Mouse (Mus musculus) lung, postnatal 0 days (tissue): ENCODE measurements around the gene Bcar1. TPM values are rescaled to one million over a fixed set of nuclear protein-coding genes. Genes with fewer than 3 reads are reported as not detected.

Experiments
- ATAC-seq: fragments of 200-750 bp; cut with Nextera tagmentation; 2 replicates; pipeline ENCODE4 v1.8.0; 2017; ENCODE audit warnings: moderate library complexity
- DNase-seq: peaks from one replicate; pipeline ENCODE4 v3.0.0-alpha.2; 2016; ENCODE audit warnings: low spot score
- H3K27ac ChIP-seq: fragments of 300-500 bp; sonication (generic); 2 replicates; pipeline ENCODE4 v1.5.1; 2014; ENCODE audit warnings: antibody characterized with exemption, mild to moderate bottlenecking, low read length, mixed read lengths
- H3K27me3 ChIP-seq: fragments of 300-500 bp; sonication (generic); replicated peaks from 2 replicates; pipeline ENCODE4 v1.6.1; 2014; ENCODE audit warnings: low read length, mixed read lengths; ENCODE audit not compliant: insufficient read depth
- H3K36me3 ChIP-seq: fragments of 300-500 bp; sonication (generic); 2 replicates; pipeline ENCODE4 v1.6.1; 2014; ENCODE audit warnings: low read length, mixed read lengths; ENCODE audit not compliant: insufficient read depth
- H3K4me1 ChIP-seq: fragments of 300-500 bp; sonication (generic); 2 replicates; pipeline ENCODE4 v1.6.1; 2014; ENCODE audit warnings: antibody characterized with exemption, low read depth, low read length, mixed read lengths; ENCODE audit not compliant: insufficient read depth
- H3K4me2 ChIP-seq: fragments of 300-500 bp; sonication (generic); replicated peaks from 2 replicates; pipeline ENCODE4 v1.6.1; 2014; ENCODE audit warnings: low read depth, mild to moderate bottlenecking, low read length, moderate library complexity, mixed read lengths
- H3K4me3 ChIP-seq: fragments of 300-500 bp; sonication (generic); 2 replicates; pipeline ENCODE4 v1.5.1; 2014; ENCODE audit warnings: low read depth, low read length
- H3K9ac ChIP-seq: fragments of 300-500 bp; sonication (generic); replicated peaks from 2 replicates; pipeline ENCODE4 v1.6.1; 2014; ENCODE audit warnings: low read depth, mild to moderate bottlenecking
- H3K9me3 ChIP-seq: fragments of 300-500 bp; sonication (generic); 2 replicates; pipeline ENCODE4 v1.6.1; 2016; ENCODE audit warnings: low read length, mixed read lengths
- CTCF ChIP-seq: IDR thresholded peaks from 2 replicates; pipeline ENCODE4 v1.5.1; 2016; ENCODE audit warnings: antibody characterized with exemption, mild to moderate bottlenecking
- EP300 ChIP-seq: IDR thresholded peaks from 2 replicates; pipeline ENCODE4 v1.6.1; 2016; ENCODE audit warnings: antibody characterized with exemption, mild to moderate bottlenecking, control low read depth
- WGBS: fragments of 180-500 bp; shearing (Covaris S2); extraction: QIAGEN DNeasy Blood & Tissue Kit; methylation state at CpG from one replicate; pipeline ENCODE4 v1.1.7; 2014; 5-methylcytosine and 5-hydroxymethylcytosine counted together
- polyA plus RNA-seq: library from polyadenylated mRNA; unstranded; fragments of >200 nt; fragmentation: Nextera tagmentation; extraction: Ambion mirVana; gene quantifications from 2 replicates; pipeline ENCODE4 v1.2.1, GENCODE M21; 2015

Gene Bcar1
- polyA plus RNA-seq, 1 experiment from 2014 or later = 29.3 TPM

GRCm38 (mm10) chr8:111732004-111732403, 11.6 kb downstream of the Bcar1 start:
- H3K36me3 ChIP-seq = no peaks in the 10 kb centered on the region
- ATAC-seq = peak; percentile 94
- WGBS = 1% methylated on average over 26 of the region's 41 CpGs
- H3K4me3 ChIP-seq = peak overlapping the region; percentile 71
- no peaks in the 10 kb centered on the region for H3K27me3 ChIP-seq
- H3K9ac ChIP-seq = peak overlapping the region; percentile 74
- peaks cover 80% of the 10 kb centered on the region for H3K4me1 ChIP-seq
- TF ChIP-seq CTCF (no peak), EP300 (no peak)
- H3K9me3 ChIP-seq = no peaks in the 10 kb centered on the region
- DNase-seq = peak; percentile 98
- H3K4me2 ChIP-seq = peak overlapping the region; percentile 91
- peak overlapping the region; percentile 96 for H3K27ac ChIP-seq

GRCm38 (mm10) chr8:111731231-111731977, 12.2 kb downstream of the Bcar1 start:
- no peaks in the 10 kb centered on the region for H3K9me3 ChIP-seq
- no peaks in the 10 kb centered on the region for H3K27me3 ChIP-seq
- WGBS = under 1% methylated on average over 34 of the region's 39 CpGs
- H3K36me3 ChIP-seq = no peaks in the 10 kb centered on the region
- DNase-seq = peak; percentile 73
- peak overlapping the region; percentile 96 for H3K27ac ChIP-seq
- peak overlapping the region; percentile 74 for H3K9ac ChIP-seq
- H3K4me3 ChIP-seq = peak overlapping the region; percentile 71
- TF ChIP-seq EP300 = no peak
- no peak for TF ChIP-seq CTCF
- peak overlapping the region; percentile 91 for H3K4me2 ChIP-seq
- peaks cover 82% of the 10 kb centered on the region for H3K4me1 ChIP-seq
- peak; percentile 15 for ATAC-seq

GRCm38 (mm10) chr8:111729233-111730170, 14.1 kb downstream of the Bcar1 start:
- TF ChIP-seq CTCF = no peak
- no peak for TF ChIP-seq EP300
- ATAC-seq (no peak), DNase-seq (no peak)
- Histone ChIP-seq H3K4me3 (no peak overlapping the region), H3K27me3 (no peaks in the 10 kb centered on the region), H3K9ac (no peak overlapping the region; the same call in 1 of the 2 replicates), H3K36me3 (no peaks in the 10 kb centered on the region), H3K9me3 (no peaks in the 10 kb centered on the region), H3K4me2 (peak overlapping the region; percentile 0; the same call in 1 of the 2 replicates), H3K27ac (peak overlapping the region; percentile 58), H3K4me1 (peaks cover 72% of the 10 kb centered on the region)
- 42% methylated on average over 7 of the region's 7 CpGs for WGBS

GRCm38 (mm10) chr8:111728481-111728880, 15.1 kb downstream of the Bcar1 start:
- TF ChIP-seq CTCF = no peak
- TF ChIP-seq EP300 = no peak
- no peaks in the 10 kb centered on the region for H3K27me3 ChIP-seq
- no peak overlapping the region for H3K4me3 ChIP-seq
- H3K27ac ChIP-seq = peak overlapping the region; percentile 14; the same call in 1 of the 2 replicates
- H3K9me3 ChIP-seq = no peaks in the 10 kb centered on the region
- peaks cover 61% of the 10 kb centered on the region for H3K4me1 ChIP-seq
- DNase-seq = no peak
- 76% methylated on average over 5 of the region's 5 CpGs for WGBS
- no peaks in the 10 kb centered on the region for H3K36me3 ChIP-seq
- no peak overlapping the region for H3K4me2 ChIP-seq
- no peak for ATAC-seq
- H3K9ac ChIP-seq = no peak overlapping the region

GRCm38 (mm10) chr8:111727553-111727952, 16.1 kb downstream of the Bcar1 start:
- H3K27ac ChIP-seq = peak overlapping the region; percentile 91
- peaks cover 52% of the 10 kb centered on the region for H3K4me1 ChIP-seq

More at GRCm38 (mm10) chr8:111727553-111727952, 16.1 kb downstream of the Bcar1 start:
- Histone ChIP-seq H3K27me3 (no peaks in the 10 kb centered on the region), H3K36me3 (no peaks in the 10 kb centered on the region), H3K4me3 (no peak overlapping the region), H3K9ac (no peak overlapping the region), H3K9me3 (no peaks in the 10 kb centered on the region), H3K4me2 (no peak overlapping the region)
- DNase-seq (no peak), ATAC-seq (no peak)
- TF ChIP-seq CTCF = no peak
- TF ChIP-seq EP300 = no peak
- 82% methylated on average over 4 of the region's 4 CpGs for WGBS
